Mouse (Mus musculus): ENCODE data around the gene Arl14.

Gene Arl14

DNA sequence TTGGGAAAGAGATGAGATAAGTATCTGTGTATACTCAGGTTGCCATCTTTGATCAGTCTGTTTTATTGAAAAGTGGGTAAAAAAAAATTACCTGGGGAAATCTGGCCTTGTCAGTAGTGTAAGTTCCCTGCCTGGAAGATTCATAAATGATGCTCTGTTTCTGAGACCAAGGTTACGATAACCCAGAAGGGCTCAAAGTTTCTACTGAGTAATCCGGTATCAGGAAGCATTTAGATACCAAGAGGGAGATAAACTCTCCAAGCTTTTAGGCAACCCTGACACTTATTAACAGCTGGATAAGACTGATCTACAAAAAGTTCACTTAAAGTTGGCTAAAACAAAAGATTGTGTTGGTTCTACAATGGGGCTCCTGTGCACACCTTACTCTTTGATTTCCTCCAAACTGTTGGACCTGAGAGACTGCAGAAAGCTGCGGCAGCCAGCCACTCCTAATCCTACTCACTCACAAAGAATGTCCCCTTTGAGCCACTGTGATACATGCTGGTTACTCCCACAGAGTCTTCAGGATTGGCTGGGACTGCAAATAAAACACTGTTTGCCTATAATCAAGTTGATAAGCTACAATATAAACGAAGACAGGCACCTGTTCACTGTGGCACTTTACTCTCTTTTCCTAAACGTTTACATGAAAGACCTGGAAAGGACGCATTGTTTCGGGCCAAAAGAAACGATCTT is at the start of gene Arl14:
TSS of gene Arl14 (plus strand) at position 614 of the 696 bp plus-strand sequence.
- DNase-seq = no peak

GRCm38 (mm10) chr3:69175229-69175628 is 47.0 kb upstream of the Arl14 start:
- DNase-seq = no peak

DNA sequence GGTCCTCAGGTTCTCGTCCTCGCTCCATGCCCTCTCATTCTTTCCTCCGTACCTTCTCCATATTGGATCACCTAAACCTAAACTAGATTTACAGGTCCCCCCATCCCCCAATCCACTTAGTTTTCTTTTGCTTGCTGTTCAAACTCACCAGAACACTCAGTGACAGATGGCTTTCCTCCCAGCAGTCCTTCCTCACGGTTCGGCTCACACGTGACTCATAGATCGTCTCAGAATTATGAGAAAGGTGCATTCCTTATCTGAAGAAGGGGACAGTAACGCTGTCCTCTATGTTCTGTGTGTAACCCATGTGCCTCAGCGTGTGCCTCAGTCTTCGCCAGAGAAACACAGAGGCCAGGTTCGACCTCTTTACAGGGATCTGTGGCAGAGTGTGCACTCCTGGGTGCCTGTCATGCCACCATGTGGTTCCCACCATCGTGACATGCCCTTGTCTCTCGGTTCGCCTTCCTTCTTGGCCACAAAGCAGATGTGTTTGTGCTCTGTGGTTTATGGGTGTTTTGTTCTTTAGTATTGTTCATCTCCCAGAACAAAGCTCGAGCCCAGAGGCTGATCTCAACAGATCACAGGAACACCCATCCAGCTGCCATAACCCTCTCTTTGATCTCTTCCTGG is 44.9 kb upstream of the Arl14 start:
- DNase-seq = no peak

GRCm38 (mm10) chr3:69177914-69178313 is 44.3 kb upstream of the Arl14 start:
- no peak for DNase-seq

DNA sequence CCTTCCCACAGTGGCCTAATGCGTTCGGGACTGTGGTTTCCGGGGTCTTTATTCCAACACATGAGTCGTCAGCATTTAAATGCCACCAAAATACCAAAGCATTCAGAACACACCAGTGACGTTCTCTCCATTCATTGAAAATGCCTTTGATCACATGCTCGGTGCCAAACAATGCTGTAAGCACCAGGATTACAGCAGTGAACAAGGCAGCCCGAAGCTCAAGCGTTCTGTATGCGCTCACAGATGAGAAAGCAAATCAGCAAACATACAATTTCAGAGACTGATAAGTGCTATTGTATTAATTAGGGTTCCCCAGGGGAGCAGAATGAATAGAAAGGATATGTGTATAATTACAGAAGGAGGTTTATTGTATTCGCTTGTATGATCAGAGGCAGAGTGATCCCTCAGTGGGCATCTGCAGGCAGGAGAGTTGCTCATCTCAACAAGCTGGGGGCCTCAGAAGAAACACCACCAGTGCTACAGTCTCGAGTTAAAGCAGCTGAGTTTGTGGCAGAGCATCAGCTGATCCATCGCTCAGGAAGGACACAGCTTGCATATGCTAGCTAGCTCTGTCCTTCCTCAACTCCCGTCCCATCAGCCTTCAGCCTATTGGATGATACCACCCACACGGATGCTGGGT is 43.7 kb upstream of the Arl14 start:
- DNase-seq = no peak

GRCm38 (mm10) chr3:69181531-69181930 is 40.7 kb upstream of the Arl14 start:
- DNase-seq = no peak

GRCm38 (mm10) chr3:69182225-69182624 is 40.0 kb upstream of the Arl14 start:
- DNase-seq = no peak

DNA sequence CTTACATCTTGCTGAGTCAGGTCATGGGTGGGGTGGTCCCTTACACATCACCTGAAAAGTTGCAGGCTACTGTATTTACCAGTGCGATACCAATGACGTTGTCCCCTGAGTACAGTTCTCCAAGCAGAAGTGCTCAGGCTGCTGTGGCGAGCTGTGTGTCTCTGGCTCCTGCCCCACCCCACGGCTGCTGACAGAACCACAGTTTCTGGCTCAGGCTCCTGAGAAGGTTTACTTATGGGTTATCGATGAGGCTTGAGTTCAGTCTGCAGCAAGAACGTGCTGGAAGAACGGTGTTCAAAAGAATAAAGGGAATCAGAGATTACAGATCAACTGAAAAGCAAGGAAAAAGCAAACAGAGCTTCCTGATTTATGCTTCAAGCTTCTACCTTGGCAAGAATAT is 37.0 kb upstream of the Arl14 start:
- no peak for DNase-seq

- no peak for DNase-seq
Observed at GRCm38 (mm10) chr3:69186031-69186430, 36.2 kb upstream of the Arl14 start.

GRCm38 (mm10) chr3:69186643-69187042 is 35.6 kb upstream of the Arl14 start:
- DNase-seq = no peak

GRCm38 (mm10) chr3:69192995-69193394 is 29.2 kb upstream of the Arl14 start:
- no peak for DNase-seq

GRCm38 (mm10) chr3:69194496-69194895 is 27.7 kb upstream of the Arl14 start:
- DNase-seq = no peak

GRCm38 (mm10) chr3:69195251-69195650 is 27.0 kb upstream of the Arl14 start:
- DNase-seq = no peak

DNA sequence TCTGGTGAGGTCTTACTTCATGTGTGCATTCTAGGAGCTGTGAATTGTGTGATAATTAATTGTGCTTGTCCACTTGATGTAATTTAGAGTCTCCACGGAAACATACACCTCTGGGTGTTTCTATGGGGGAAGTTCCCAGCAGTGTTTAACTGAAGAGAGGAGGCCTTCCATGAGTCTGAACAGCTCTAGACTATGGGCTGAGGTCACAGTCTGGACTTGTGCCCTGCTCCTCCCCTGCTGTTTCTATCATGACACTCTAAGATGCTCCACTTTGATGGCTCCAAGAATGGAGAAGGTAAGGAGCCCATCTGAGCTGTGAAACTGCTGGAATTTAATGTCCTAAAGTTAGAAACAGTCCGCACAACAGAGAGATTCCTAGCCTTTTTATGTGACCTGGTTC is 24.1 kb upstream of the Arl14 start:
- peak; percentile 31 for DNase-seq

GRCm38 (mm10) chr3:69200251-69200650 is 22.0 kb upstream of the Arl14 start:
- DNase-seq = no peak

- DNase-seq = no peak
Observed at GRCm38 (mm10) chr3:69201206-69201605, 21.0 kb upstream of the Arl14 start.

DNA sequence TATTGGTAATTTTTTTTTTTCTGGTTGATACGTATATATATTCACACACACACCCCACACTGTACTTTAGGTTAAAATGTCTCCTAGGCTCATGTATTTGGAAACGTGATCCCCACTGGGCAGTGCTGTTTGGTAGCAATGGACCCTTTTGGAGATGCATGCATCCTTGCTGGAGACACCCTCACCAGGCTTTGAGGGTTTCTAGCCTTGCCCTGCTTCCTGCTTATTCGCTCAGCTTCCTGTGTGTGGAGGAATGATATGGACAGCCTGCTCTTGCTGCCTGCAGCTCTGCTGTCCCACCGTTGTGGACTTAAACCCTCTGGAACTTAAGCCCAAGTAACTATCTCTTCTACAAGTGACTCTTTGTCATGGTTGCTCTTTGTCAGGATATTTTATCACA is 19.3 kb upstream of the Arl14 start:
- no peak for DNase-seq

DNA sequence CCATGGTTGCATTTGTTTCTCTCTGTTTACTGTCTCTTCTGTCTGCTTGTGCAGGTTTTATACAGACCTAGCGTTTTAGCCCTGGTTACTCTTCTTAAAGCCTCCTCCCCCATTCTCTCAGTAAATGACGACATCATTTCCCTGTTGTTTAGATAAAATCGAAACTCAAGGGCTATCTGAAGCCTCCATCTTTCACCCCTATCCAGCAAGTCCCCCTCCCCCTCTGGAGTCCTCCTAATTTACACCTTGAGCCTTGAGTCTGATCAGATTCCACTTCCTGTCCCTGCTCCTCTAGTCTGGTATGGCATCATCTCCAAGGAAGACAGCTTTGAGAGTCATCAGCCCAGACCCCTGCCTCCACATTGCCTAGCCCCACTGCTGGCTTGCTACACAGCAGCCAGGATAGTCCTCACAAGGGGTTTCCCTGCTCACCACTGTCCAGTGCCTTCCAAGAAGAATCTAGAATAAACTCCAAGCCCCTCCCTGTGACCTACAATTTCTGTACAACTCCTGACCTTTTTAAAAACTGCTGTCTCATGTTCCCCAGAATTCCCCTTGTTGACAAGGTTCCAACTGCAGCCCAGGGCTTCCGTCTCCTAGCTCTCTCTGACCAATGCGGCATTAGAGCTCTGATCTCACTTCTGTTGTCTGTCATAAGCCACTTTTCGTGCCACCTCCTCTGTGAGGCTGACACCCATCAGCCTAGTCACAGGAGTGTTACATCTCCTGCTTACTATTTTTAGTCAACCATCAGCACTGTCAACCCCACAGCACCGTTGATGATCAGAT is 16.8 kb upstream of the Arl14 start:
- DNase-seq = peak; percentile 23

GRCm38 (mm10) chr3:69206193-69206893 is 15.9 kb upstream of the Arl14 start:
- DNase-seq = no peak

GRCm38 (mm10) chr3:69208441-69209309 is 13.5 kb upstream of the Arl14 start:
- peak; percentile 39 for DNase-seq

- DNase-seq = no peak
Observed at GRCm38 (mm10) chr3:69212246-69212645, 10.0 kb upstream of the Arl14 start.

DNA sequence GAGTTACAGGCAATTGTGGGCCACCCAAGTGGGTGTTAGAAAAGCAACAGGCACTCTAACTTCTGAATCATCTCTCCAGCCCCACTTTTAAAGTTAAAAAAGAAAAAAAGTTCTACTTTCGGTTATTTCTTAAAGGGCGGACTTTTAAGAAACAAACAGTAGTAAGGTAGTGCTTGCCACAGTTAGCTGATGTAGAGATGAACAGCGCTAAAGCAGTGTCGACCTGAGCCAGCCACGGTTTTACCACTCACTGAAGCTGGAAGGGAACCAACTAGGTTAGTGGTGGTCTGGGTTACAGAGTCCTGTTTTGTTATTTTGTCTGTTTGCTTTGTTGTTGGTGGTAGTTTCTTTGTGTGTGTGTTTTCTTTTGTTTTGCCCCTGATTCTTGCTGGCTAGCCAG is 8.8 kb upstream of the Arl14 start:
- DNase-seq = no peak

Data from kidney, postnatal 10 days (tissue).